Mouse (Mus musculus) spleen, postnatal 14 days (tissue): ENCODE data around the gene Foxo1.
A peak's percentile ranks its signal among the peaks of the same experiment; 100 is the strongest.

ENCODE experiments used
- DNase-seq, 2 experiments: peaks; one replicate each; pipeline ENCODE4 v3.0.0; 2021 to 2022; ENCODE audit warnings: low spot score in 2 of 2

Gene Foxo1

DNA sequence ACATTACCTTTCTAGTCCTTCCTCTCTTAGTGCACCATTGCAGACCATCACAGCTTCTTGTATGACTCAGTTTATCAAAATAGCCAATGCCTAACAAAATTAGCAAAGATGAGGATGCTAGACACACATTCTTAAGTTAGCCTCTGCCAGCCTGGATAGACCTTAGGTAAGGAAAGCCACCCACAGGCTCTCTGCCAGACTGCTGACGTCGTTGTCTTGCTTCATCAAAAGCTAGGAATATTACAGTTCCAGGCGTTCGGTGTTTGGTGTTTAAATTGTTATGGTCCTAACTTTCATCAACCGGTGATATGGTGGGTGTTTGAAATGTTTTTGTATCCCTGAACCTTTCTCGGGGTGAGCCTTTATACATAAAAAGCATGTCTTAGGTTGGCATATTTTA is 96.4 kb downstream of the Foxo1 start:
- DNase-seq: no peak

GRCm38 (mm10) chr3:52369204-52369603 is 101.1 kb downstream of the Foxo1 start:
- DNase-seq: no peak

DNA sequence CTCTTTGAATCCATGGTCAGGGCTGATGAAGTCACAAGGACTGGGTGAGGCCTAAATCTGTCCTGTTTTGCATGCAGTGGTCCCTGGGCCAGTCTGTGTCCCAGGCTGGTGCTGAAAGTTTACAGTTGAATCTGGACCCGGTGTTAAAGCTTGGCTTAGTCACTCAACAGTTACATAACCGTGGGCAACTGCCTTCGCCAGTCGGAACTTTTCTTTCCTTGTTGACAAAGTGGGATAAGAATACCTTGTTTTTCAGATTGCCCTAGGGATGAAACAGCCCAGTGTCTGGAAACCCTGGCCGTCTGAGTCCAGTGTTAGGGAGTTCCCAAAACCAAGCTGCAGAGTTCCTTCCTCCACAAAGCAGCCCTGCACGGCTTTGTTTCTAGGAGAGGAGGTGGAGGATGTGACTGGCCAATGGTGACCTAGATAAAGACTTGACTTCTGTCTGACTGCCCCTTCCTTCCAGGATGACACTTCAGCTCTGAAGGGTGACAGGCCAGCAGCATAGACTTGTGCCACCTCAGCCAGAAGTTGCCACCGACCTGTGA is 101.8 kb downstream of the Foxo1 start:
- no peak for DNase-seq

GRCm38 (mm10) chr3:52376974-52377373 is 108.8 kb downstream of the Foxo1 start:
- no peak for DNase-seq

DNA sequence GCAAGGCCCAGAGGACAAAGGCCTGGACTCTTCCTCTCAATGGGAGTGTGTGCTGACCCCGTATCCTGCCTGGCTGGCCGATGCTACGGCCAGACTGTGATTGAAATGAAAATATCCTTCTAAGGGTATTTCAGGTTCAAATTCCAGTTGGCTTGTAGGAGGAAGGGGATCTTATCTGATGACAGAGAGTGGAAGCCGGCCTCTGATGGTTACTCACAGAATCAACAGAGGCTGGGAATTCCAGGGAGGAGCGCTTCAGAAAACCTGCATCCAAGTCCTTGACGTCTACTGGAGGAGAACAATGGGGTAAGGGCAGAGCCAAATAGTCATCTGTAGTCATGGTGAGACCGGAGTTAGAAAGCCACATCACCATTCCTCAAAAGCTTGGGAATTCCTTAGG is 115.2 kb downstream of the Foxo1 start:
- DNase-seq: no peak

DNA sequence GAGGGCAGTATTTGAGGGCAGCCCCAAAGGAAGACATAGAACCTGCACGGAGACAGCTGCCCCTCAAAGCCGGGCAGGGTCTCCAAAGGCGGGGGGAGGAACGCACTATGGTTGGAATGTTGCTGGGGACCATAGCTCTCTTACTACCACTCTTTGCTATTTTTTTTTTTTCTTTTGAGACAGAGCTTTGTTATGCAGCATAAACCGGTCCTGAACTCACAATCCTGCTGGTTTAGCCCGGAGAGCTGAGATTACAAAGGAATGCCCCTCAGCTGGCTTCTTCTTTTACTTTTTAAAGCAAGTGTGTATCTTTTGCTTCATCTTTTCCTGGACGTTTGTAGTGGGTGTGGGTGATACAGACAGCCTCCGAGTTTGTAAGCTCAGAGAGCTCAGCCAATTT is 118.2 kb downstream of the Foxo1 start:
- DNase-seq: no peak

DNA sequence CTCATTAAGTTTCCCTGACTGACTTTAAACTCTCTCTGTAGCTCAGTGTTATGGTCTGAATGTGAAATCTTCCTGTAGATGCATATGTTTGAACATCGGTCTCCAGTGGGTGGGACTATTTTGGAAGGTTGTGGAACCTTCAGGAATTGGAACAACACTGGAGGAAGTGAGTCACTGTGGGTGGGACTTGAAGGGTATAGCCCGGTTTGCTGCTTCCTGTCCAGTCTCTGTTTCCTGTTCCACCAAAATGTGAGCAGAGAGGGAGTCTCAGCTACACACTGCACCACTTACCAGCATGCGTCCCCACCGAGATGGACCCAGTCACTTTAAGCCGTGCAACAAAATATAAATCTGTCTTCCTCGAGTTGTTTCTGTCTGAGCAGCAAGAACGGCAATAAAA is 122.2 kb downstream of the Foxo1 start:
- DNase-seq: no peak

GRCm38 (mm10) chr3:52390766-52391665 is 122.9 kb downstream of the Foxo1 start:
- no peak for DNase-seq

DNA sequence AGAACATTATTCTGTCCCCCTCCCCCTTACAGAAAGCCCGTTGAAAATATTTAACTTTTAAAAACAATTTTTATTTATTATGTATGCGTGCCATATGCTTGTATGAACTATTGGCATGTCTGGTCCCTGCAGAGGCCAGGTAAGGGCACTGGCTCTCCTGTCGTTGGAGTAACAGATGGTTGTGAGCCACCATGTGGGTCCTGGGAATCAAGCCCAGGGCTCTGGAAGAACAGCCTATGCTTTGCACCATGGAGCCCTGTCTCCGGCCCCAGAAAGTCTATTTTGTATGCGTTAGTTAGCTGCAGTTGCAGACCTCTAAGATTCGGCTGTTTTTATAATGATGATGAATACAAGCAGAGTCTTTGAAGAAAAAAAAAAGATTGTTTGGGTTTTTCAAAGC is 123.8 kb downstream of the Foxo1 start:
- DNase-seq: no peak

DNA sequence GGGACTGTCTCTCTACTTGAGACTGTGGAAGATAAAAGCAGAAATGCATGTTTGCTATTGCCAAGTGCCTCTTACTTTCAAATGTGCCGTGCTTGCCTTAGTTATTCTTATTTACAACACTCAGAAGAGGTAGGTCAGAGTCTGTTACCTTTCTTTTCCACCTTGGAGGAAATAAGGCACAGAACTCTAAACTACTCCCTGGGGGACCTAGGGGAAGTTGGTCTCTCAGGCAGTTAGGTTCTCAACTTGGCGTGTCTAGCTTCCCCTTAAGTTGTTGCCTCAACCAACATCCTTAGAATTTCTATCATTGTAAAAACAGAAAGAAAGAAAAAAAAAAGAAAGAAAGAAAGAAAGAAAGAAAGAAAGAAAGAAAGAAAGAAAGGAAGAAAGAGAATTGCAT is 124.4 kb downstream of the Foxo1 start:
- no peak for DNase-seq

DNA sequence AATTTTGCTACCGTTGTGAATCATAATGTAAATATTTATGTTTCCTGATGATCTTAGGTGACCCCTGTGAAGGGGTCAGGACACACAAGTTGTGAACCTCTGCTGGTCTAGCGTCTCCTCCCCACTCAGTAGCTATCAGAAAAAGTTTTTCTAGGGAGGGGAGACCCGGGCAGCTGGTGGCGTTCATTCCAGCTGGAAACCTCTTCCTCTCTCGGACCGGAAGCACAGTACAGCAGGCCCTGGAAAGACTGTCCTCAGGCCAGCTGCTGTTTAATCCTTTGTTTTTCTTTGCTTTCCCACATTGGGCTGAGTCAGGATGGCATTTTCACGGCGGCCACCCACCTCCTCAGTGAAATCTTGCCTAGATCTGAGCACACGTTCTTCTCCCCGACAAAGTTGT is 125.0 kb downstream of the Foxo1 start:
- DNase-seq: no peak

DNA sequence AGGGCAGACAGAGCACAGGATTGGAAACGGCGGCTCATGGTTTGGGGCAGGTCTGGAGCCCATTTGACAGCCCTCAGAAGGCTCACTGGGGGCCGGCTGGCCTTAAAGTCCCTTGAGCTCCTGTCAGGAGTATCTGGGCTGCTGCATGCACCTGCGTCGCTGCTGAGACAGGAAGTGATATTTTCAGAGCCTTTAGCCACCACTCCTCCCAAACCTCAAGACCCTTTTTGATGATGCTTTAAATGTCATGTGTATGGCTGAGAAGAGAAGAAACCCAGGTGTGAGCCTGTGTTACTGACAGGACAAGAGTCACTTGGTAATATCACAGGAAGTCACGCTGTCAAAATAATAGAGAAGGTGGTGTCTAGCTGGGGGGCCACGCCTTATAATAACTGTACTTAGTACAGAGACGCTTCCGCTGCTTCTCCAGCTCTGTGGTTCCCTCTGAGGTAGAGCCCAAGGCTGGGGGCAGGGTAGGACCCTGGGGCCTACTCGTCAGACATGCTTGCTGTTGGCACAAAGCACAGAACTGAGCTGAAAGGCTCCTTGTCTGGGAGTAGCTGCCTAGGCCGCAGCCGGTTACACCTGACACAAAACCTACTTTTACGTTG is 128.1 kb downstream of the Foxo1 start:
- peak; percentile 35 to 46 for DNase-seq

GRCm38 (mm10) chr3:52396951-52397615 is 128.9 kb downstream of the Foxo1 start:
- peak in 1 of 2 experiments; percentile 37 for DNase-seq

- DNase-seq: no peak
Observed at GRCm38 (mm10) chr3:52397961-52398360, 129.8 kb downstream of the Foxo1 start.

DNA sequence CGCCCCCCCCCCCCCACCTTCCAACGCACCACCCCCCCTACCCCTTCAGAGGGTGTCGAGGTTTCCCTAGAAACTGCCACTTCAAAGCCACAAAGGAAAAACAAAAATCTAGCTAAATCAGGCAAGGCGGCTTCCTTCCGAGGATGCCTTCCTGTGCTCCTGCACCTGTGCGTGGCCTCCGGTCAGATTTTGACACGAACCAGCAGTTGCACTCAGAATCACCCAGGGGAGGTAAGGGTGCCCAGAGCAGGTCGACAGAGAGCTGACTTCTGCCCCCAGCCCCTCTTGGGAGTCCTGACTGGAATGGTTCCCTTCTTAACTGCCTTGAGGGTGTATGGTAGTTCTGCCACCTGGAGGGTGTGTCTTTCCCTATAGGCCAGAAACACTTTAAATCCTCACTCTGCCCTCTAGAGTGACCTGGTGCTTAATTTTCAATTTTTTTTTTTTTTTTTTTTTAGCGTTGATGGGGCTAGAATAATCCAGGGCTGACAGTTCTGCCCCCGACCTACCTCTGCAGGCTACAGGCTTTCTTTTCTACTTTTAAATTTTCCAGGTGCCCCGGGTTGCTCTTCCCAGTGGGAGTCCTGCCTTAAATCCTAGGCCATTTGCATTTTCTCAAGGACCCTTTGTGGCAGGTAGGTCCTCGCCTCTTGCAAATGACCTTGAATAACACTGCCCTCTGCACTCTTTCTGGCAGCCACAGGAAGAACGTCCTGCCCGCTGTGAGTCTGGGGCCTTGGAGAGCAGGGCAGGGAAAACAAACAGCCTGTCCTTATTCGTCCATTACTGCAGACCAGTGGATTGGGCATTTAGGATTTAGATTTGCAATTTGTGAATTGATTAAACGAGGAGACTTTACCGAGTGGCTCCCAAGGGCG is 132.4 kb downstream of the Foxo1 start:
- peak in 1 of 2 experiments; percentile 12 for DNase-seq

GRCm38 (mm10) chr3:52401162-52401928 is 133.2 kb downstream of the Foxo1 start:
- DNase-seq: peak; percentile 15 to 30
